Mouse (Mus musculus): Measurements from ENCODE around the gene Grin2d.

The Grin2d gene

DNA sequence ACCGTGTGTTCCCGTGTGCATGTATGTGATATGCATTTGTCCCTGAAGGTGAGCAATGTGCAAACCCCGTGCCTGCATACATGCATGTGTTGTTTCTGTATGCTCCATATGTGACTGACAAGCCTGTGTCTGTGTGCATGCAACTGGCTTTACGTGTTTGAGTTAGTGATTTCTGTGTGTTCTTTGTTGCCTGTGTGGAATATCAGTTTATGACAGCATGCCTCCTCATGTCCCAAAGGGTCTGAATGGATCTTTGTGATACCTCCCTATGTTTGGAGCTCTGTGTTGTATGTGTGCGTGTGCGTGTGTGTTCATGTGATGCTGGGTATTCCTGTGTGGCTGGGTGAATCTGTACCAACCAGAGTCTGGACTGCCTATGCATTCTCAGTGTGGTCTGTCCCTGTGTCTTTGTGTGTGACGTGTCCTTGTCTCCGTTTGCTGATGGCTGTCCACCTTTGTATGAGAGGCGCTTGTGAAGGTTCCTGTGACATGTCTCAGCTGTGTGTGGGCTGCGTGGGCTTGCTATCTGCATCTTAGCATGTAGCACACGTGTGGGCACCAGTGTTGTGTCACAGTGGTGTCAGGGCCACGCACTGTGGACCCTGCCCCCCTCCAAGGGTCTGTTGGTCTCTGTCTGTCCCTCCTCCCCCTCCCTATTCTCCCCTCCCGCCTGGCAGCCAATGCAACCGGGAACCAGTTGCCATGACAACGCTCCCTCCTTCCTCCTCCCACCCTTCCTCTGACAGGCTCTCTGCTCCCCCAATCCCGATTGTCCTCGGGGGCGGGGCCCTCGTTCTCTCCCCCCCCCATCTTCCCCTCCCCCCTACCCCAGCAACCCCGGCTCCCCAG lies 93.4 kb downstream of the Grin2d start, which contains the start of gene Sult2b1:
Gene Sult2b1 (minus strand): TSS at position 146 of the 849 bp plus-strand sequence.
- peak; percentile 33 for DNase-seq (ENCODE audit: low read depth, low spot score)

DNA sequence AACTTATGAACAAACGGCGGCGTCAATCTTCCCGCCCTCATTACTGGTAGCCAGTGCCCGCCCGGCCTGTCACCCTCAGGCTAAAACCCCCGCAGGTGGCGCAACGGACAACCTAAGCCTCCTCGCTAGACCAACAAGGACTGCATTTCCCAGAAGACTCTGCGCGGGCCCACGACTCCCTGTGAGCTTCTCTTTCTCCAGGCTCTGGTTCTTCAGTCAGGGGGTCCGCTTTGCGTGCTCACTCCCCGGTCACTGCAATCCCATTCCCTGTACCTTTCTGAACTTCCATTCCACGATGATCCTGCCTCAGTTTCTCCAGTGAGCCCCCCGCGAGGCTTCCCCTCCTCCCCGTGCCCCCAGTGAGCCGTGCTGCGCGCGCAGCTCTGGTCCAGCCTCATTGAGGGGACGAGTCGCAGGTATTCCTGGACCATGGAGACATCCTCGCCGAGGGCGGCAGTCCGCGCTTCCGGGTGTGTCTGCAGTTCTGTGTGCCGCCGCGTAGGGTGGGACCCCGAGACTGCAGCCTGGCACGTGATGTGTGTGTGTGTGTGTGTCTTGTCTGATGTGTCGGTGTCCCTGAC lies 94.6 kb downstream of the Grin2d start, which contains the start of gene Lmtk3:
Gene Lmtk3 (plus strand): TSS at position 228 of the 581 bp plus-strand sequence.
- peak; percentile 52 for DNase-seq (ENCODE audit: low read depth, low spot score)

- no peak for DNase-seq (ENCODE audit: low read depth, low spot score)
Measured at GRCm38 (mm10) chr7:45782271-45782670, 95.9 kb downstream of the Grin2d start.

All from CD4-positive helper T cell, adult 2 months (primary cell).